Mouse (Mus musculus): ENCODE measurements at regions not wholly inside any gene's neighbourhood (a gene's known extent, or its start where the extent isn't known, plus 50 kb on each side); places are given as distances from the start of the nearest gene placed in this dataset.
"Not testable (repeated sequence)": the region's sequence is repeated elsewhere in the genome, so short reads cannot be mapped to it uniquely, and the experiment has no call there.

DNA sequence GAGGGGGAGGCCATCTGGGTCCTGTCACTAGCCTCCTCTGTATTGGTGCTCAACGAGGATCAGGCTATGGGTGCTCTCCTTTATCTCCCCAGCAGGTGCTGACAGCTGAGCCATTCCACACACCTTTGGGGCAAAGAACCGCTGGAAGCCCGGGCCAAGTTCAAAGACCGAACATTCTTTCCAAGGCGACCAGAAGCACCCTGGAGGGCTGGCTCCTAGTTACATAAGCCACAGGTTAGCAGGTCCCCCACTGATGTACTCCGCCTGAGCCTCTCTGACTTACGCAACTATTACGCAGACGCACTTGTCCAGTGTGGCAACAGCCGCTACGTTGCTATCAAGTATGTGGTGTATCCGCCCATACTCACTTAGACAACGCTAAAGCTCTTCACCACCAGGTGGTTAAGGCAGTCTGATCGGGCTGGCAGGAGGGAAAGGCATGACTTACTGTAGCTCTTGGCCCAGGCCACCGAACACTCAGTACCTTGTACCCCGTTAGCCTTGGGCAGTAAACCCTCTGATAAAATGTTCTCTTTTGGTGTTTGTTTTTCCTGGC, 69.2 kb downstream of the Gm33543 start:
- no peak for DNase-seq (ENCODE audit: low spot score in 2 of 2)

DNA sequence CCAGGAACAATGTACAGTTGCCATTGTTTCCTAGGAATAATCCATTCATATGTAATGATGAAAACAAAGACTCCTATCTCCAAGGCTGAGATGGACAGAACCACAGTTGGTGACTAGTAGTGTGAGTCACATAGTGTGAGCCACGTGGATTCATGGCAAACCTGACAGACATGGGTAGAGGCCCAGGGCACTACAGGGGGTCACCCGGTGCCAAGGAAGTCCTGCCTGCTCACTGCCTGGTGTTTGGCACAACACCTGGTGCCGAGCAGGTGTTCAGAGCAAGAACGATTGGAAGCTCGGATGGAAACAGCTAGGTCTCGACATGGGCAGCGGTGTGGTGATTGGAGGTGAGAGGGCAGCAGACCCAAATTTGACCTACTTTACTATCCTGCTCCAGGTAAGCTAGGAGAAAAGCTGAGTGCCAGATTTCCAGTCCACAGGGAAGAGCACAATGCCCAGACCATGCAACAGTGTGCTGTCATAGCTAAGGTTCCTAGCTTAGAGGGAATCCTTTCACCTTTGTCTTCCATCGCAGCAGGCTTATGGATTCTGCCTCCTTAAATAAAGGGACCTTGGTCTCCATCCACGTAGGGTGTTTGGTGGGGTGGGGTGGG, 69.8 kb downstream of the Gm33543 start:
- DNase-seq (ENCODE audit: low spot score in 2 of 2): no peak

DNA sequence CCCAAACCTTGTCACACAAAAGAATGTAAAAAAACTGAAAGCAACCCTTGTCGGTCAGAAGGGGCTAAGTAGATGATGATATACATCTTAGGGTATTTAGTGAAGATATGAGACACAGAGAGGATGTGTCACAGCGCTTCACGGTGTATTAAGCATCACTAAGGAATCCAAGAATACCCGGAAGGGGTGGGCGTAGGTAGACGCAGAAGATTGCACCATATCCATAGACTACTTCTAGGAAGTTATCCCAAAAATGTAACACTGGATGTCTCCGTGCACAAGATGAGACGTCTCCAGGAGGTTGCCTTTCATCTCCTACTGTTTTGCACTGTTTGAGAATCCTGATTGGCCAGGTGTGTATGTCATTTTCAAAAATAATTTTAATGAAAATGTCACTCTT, 73.8 kb downstream of the Gm33543 start:
- DNase-seq (ENCODE audit: low spot score in 2 of 2): no peak

- no peak for DNase-seq (ENCODE audit: low spot score in 2 of 2)
Measured at GRCm38 (mm10) chr10:95767526-95768161, 75.1 kb downstream of the Gm33543 start.

DNA sequence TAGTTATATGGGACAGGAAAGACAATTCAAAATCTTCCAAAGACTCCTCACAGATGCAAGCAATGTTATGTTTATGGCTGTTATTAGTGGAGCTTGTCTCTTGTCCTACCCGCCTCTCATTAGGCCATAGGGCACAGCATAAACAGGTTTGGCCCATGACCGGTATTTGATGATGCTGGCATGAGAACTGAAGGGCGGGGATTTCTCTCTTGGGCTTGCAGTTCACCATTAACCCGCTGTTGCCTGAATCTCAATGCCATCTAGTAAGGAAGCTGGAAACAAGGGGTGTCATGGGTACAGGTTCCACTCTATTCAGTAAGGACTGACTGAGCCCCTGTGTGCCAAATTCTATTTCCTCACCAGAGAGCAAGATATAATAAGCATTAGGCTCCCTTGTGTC, 78.6 kb downstream of the Gm33543 start:
- DNase-seq (ENCODE audit: low spot score in 2 of 2): no peak

GRCm38 (mm10) chr10:95762632-95763031, 80.1 kb downstream of the Gm33543 start:
- no peak for DNase-seq (ENCODE audit: low spot score in 2 of 2)

GRCm38 (mm10) chr10:95761969-95762368, 80.8 kb downstream of the Gm33543 start:
- no peak for DNase-seq (ENCODE audit: low spot score in 2 of 2)

DNA sequence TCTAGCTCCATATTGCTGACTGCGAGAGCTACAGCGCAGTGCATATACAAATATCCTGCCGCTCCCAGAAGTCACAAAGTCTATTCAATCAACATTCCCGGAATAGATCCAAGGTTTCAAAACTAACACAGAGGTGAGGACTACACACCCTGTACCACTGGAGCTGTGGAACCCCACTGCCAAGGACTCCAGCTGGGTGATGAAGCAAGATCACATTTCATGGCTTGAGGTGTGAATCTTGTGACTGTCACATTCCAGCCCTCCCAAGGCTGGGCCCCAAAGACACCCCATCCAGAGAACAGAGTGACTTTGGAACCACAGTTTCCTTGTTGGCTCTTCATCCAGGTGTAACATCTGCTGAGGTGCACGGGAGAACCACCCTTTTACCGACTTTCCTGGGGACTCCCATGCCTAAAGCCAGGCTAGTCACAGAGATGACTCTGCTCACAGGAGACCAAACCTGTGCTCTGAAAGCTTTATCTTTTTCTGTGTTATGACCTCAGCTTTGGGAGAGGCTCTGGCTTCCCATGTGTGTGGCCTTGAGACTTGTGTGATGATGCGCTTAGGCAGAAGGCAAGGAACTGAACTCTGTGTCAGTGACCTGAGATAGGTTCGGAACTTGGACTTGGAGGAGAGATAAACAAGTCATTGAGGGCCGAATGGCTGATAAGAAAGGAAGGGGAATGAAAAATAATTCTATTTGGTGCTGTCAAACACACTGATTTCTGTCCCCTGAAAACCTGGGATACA, 82.4 kb downstream of the Gm33543 start:
- no peak for DNase-seq (ENCODE audit: low spot score in 2 of 2)

- DNase-seq (ENCODE audit: low spot score in 2 of 2): peak in 1 of 2 experiments; percentile 3
Measured at GRCm38 (mm10) chr10:95758181-95758580, 84.5 kb downstream of the Gm33543 start.

- DNase-seq (ENCODE audit: low spot score in 2 of 2): no peak
Measured at GRCm38 (mm10) chr10:95755429-95755828, 82.2 kb upstream of the Anapc15-ps start.

DNA sequence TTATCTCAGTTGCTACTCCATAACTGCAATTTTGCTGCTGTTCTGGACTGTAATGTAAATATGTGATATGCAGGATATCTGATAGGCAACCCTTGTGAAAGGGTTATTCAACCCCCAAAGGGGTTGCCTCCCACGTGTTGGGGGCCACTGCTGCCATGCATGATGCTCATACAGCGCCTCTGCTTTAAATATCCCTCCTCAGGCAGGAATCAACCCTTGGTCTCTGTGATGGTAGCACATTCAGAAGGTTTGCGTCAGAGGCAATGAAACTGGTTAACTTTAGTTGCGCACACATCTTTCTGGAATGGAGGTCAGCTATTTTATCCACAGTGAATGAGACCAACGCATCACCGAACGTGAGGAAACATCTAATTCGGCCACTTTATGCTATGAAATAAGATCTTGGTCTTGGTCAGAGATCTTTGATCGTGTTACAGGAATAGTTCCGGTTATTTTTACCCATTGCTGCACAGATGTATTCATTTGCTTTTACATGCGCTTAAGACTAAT, 80.2 kb upstream of the Anapc15-ps start:
- no peak for DNase-seq (ENCODE audit: low spot score in 2 of 2)

DNA sequence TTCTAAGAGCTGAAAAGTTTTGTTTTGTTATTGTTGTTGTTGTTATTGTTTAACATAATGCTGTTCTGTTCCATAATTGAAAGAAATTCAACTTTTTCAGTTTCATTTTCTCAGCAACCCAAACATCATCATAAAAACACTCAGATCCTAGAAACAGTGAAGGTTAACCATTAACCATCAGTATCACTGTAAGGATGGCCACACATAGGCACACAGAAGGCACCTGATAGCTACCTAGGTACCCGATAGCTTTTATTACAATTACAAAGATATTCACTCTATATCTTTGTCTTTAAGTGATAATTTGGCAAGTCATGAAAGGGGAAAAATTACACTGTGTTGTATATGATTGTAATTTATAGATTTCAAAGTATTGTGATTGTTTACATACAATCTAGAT, 75.1 kb upstream of the Anapc15-ps start:
- no peak for DNase-seq (ENCODE audit: low spot score in 2 of 2)

DNA sequence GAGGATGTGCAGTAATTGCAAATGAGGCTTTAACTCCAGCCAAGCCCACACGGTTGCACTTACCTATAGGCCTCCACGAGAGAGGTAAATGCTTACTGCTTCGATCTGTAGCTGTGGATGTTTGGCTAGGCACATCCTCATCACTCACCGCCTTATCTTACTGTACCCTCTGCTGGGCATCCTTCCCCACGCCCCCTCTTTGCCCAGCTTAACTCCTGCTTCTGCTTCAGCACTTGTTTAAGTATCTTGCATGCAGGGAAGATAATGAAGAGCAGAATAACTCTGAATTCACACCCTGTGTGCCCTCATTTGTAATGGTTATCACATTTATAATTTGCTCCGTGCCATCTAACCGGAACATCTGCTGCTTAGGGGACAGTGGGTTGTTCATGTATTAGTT, 74.7 kb upstream of the Anapc15-ps start:
- no peak for DNase-seq (ENCODE audit: low spot score in 2 of 2)

DNA sequence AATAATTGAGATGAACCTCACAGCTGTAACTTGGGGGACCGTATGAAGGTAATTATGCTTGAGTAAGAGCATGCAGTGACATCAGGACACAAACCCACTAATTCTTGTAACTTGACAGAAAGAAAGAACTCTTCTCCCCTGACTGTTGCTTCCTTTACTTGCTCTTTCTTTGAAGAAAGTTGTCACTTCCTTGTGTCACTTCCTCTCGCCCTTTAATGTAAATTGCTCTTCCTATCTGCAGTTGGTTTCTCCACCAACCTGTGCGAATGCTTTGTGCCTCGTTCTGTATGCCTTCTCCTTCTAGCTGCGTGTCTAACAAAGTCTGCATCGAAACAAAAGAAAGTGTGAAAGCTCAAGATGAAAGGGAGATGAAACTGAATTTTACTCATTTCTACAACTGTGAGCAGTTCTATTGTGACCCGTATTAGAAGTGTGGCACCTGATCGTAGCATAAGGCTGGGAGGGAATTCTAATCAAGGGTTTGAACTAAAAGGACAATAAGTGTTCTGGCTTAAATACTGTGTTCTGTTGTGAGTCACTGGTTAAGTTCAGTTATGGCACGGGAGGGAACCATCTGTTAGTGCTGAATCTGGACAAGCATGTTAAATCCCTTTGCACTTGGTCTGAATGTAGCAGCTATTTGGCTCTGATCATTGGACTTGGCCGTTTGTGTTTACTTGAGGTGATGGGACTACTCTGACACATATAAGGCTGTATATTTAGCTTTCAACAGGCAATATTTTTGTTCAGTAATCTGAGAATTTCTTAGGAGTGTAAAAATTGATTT, 72.8 kb upstream of the Anapc15-ps start:
- no peak for DNase-seq (ENCODE audit: low spot score in 2 of 2)

DNA sequence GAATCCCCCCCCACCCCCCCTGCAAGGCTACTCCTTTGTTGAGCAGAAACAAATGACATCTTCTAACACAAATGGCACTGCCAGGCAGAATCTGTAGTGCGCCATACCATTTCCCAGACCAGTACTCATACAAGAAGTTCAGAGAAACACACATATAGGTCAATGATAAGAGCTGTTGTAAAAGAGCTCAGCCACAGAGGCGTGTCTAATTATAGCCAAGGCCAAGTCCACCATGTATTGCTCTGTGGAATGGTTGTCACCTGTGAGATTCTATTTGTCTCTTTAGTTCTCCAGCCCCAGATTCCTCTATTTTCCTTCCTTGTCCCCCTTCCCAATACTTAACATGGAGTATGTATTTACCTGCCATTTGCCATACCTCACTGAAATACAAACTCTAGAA, 72.0 kb upstream of the Anapc15-ps start:
- DNase-seq (ENCODE audit: low spot score in 2 of 2): no peak

DNA sequence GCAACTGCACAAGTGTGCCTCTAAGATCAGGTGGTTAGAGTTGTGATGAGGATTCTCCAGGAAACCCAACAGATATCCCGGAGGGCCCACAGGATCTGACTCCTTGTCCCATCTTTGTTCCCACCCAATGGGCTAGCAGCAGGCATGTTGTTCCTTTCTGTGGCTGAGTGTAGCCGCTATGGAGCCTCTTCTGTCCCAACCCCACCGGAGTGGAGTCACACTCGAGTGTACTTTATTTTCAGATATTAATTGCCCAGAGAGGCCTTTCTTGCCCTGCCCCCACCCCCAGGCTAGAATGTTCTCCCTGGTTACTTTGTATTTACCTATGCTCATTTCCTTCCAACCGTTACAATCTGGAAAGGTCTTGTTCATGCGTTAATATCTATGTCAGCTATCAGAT, 70.4 kb upstream of the Anapc15-ps start:
- no peak for DNase-seq (ENCODE audit: low spot score in 2 of 2)

DNA sequence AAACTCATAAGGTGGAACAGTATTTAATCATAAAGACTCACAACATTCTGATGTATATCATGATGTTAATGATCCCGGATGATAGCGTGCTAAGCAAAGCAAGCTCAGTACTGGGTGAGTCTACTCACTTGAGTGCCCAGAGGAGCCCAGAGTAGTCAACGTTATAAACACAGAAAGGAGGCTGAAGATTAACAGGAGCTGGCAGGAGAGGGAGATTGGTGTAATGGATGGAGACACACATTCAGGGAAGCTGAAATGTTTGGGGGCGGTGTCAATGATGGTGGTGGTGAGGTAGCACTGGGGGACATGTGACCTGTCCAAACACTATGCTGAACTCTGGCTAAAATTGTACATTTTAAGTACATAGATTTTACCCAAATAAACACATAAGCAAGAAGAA, 66.2 kb upstream of the Anapc15-ps start:
- DNase-seq (ENCODE audit: low spot score in 2 of 2): no peak

- not testable (repeated sequence) for DNase-seq (ENCODE audit: low spot score in 2 of 2)
Measured at GRCm38 (mm10) chr10:95736743-95737142, 63.5 kb upstream of the Anapc15-ps start.

DNA sequence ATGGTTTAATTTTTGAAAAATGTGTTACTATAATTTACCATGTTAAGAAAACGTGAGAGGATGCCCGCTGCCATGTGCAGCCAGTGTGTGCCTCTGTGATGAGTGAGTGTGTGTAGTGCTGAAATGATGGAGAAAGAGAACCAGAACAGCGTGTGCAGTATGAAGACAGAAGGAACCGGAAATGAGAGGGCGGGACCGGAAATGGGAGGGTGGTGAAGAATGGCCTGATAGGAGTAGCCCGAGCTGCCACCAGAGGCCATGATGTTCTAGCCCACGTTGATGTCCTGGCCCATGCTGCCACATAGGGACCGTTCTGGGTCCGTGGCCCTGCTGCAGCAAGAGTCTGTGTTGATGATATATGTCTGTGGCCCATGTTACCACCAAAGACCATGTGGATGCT, 57.8 kb upstream of the Anapc15-ps start:
- DNase-seq (ENCODE audit: low spot score in 2 of 2): no peak

DNA sequence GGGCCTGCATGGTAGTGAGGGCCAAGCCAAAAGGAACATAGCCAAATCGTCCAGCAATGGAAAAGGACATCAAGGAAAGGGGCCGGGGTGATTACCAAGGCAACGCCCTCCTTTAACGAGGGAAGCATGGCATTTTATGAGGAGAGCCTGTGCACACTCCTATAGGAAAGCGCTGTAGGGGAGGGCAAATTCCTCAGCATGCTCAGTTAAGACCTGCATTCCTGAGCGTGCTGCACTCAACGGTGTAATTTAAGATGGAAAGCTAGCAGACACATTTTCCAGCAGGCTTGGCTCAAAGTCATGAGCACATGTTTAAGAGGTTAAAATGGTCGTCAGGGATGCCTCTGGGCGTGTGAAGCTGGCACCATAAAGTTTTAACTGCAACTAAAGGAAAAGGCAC, 56.6 kb upstream of the Anapc15-ps start:
- no peak for DNase-seq (ENCODE audit: low spot score in 2 of 2)

DNA sequence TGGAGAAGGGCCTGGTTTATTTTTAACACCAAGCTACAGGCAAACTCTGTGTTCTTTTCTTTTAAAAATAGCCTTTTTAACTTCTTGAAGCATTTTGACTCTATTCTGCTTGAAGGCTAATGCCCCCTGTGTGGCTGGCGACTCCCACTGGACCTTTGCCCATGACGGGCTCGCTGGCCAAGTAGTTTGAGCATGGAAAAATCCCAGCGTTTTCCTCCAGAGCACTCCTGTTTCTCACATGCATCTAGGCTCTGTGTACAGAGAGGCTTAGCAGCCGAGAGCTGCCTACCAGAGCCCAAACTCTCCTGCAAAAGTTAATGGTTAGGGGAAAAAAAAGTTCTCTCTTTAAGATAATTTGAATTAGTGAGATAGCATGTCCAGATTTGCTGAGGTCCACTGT, 52.7 kb upstream of the Anapc15-ps start:
- peak in 1 of 2 experiments; percentile 59 for DNase-seq (ENCODE audit: low spot score in 2 of 2)

Measured in layer of hippocampus, adult 18-20 months (tissue).